Mouse (Mus musculus): ENCODE measurements around the gene Rdh16f2. TPM values are rescaled to one million over a fixed set of nuclear protein-coding genes. Genes with fewer than 3 reads are reported as not detected.

Rdh16f2 gene
- total and polyA plus RNA-seq, 3 experiments: 0.23 TPM; not detected in 2

Other genes with a start within 250 kb of the Rdh16f2 start
- gene Lrp1, start 245.3 kb upstream of the Rdh16f2 start, total RNA-seq (2021): 100 to 1,000 TPM; 138 to 196 TPM
- 197 and 201 TPM in 2 replicates for gene Lrp1, start 245.3 kb upstream of the Rdh16f2 start, polyA plus RNA-seq (2012; rRNA removed)
- gene Stat6, start 223.5 kb upstream of the Rdh16f2 start, total RNA-seq (2021): 100 to 1,000 TPM in 1 of 2 experiments, 10 to 100 TPM in 1; 88.3 to 109 TPM
- gene Stat6, start 223.5 kb upstream of the Rdh16f2 start, polyA plus RNA-seq (2012; rRNA removed): 67.6 and 83.8 TPM in 2 replicates
- gene Nemp1, start 199.6 kb upstream of the Rdh16f2 start, total RNA-seq (2021): 1 to 10 TPM; 4.6 to 9.1 TPM
- 1.5 and 2.6 TPM in 2 replicates for gene Nemp1, start 199.6 kb upstream of the Rdh16f2 start, polyA plus RNA-seq (2012; rRNA removed)
- gene Nab2, start 197.9 kb upstream of the Rdh16f2 start, total RNA-seq (2021): 10 to 100 TPM; 16.9 to 26.6 TPM
- gene Nab2, start 197.9 kb upstream of the Rdh16f2 start, polyA plus RNA-seq (2012; rRNA removed): 35.9 and 38.7 TPM in 2 replicates
- gene Myo1a, start 161.3 kb upstream of the Rdh16f2 start, total RNA-seq (2021): 10 to 100 TPM in 1 of 2 experiments, 1 to 10 TPM in 1; 1.1 to 15.1 TPM
- gene Myo1a, start 161.3 kb upstream of the Rdh16f2 start, polyA plus RNA-seq (2012; rRNA removed): 0.21 and 4.0 TPM in 2 replicates
- gene Tac2, start 142.0 kb upstream of the Rdh16f2 start, total RNA-seq (2021): not detected
- 0.18 and 0.38 TPM in 2 replicates for gene Tac2, start 142.0 kb upstream of the Rdh16f2 start, polyA plus RNA-seq (2012; rRNA removed)
- 10 to 100 TPM; 11.0 to 11.8 TPM for gene Zbtb39, start 126.9 kb upstream of the Rdh16f2 start, total RNA-seq (2021)
- gene Zbtb39, start 126.9 kb upstream of the Rdh16f2 start, polyA plus RNA-seq (2012; rRNA removed): 5.6 and 5.8 TPM in 2 replicates
- gene Gpr182, start 114.7 kb upstream of the Rdh16f2 start, total RNA-seq (2021): 1 to 10 TPM; 8.2 to 8.5 TPM
- 18.5 and 21.0 TPM in 2 replicates for gene Gpr182, start 114.7 kb upstream of the Rdh16f2 start, polyA plus RNA-seq (2012; rRNA removed)
- 1 to 10 TPM in 1 of 2 experiments, under 1 TPM in 1; 0.41 to 1.5 TPM for gene Rdh1, start 106.8 kb upstream of the Rdh16f2 start, total RNA-seq (2021)
- gene Rdh1, start 106.8 kb upstream of the Rdh16f2 start, polyA plus RNA-seq (2012; rRNA removed): 0.98 and 1.4 TPM in 2 replicates
- gene Rdh16f1, start 106.7 kb upstream of the Rdh16f2 start, total RNA-seq (2021): 1 to 10 TPM; 1.1 to 2.9 TPM
- 1.5 TPM in 2 replicates for gene Rdh16f1, start 106.7 kb upstream of the Rdh16f2 start, polyA plus RNA-seq (2012; rRNA removed)
- under 1 TPM in 1 of 2 experiments, not detected in 1; 0.46 TPM for gene Rdh9, start 90.1 kb upstream of the Rdh16f2 start, total RNA-seq (2021)
- 0.22 and 0.31 TPM in 2 replicates for gene Rdh9, start 90.1 kb upstream of the Rdh16f2 start, polyA plus RNA-seq (2012; rRNA removed)
- 1 to 10 TPM in 1 of 2 experiments, under 1 TPM in 1; 0.79 to 1.3 TPM for gene Rdh16, start 65.3 kb upstream of the Rdh16f2 start, total RNA-seq (2021)
- 0.12 TPM in 1 of 2 replicates, not detected in the other for gene Rdh16, start 65.3 kb upstream of the Rdh16f2 start, polyA plus RNA-seq (2012; rRNA removed)
- gene Rdh19, start 16.5 kb upstream of the Rdh16f2 start, total RNA-seq (2021): not detected
- gene Rdh19, start 16.5 kb upstream of the Rdh16f2 start, polyA plus RNA-seq (2012; rRNA removed): not detected in 2 replicates
- gene Rdh7, start 22.3 kb downstream of the Rdh16f2 start, total RNA-seq (2021): 1 to 10 TPM in 1 of 2 experiments, not detected in 1; 2.0 TPM
- 0.17 TPM in 1 of 2 replicates, not detected in the other for gene Rdh7, start 22.3 kb downstream of the Rdh16f2 start, polyA plus RNA-seq (2012; rRNA removed)
- gene Sdr9c7, start 32.0 kb downstream of the Rdh16f2 start, total RNA-seq (2021): 1 to 10 TPM in 1 of 2 experiments, under 1 TPM in 1; 0.41 to 1.9 TPM
- 0.74 and 0.85 TPM in 2 replicates for gene Sdr9c7, start 32.0 kb downstream of the Rdh16f2 start, polyA plus RNA-seq (2012; rRNA removed)
- gene Hsd17b6, start 141.1 kb downstream of the Rdh16f2 start, total RNA-seq (2021): under 1 TPM in 1 of 2 experiments, not detected in 1; 0.63 TPM
- gene Hsd17b6, start 141.1 kb downstream of the Rdh16f2 start, polyA plus RNA-seq (2012; rRNA removed): not detected in 2 replicates
- gene Prim1, start 148.7 kb downstream of the Rdh16f2 start, total RNA-seq (2021): 1 to 10 TPM; 2.3 to 4.4 TPM
- gene Prim1, start 148.7 kb downstream of the Rdh16f2 start, polyA plus RNA-seq (2012; rRNA removed): 0.26 and 0.56 TPM in 2 replicates
- gene Naca, start 169.1 kb downstream of the Rdh16f2 start, total RNA-seq (2021): 100 to 1,000 TPM; 607 to 630 TPM
- gene Naca, start 169.1 kb downstream of the Rdh16f2 start, polyA plus RNA-seq (2012; rRNA removed): 178 and 209 TPM in 2 replicates
- 100 to 1,000 TPM; 179 to 195 TPM for gene Ptges3, start 192.5 kb downstream of the Rdh16f2 start, total RNA-seq (2021)
- gene Ptges3, start 192.5 kb downstream of the Rdh16f2 start, polyA plus RNA-seq (2012; rRNA removed): 124 and 151 TPM in 2 replicates
- gene Atp5b, start 216.8 kb downstream of the Rdh16f2 start, total RNA-seq (2021): 1,000 to 10,000 TPM; 2,694 to 3,346 TPM
- gene Atp5b, start 216.8 kb downstream of the Rdh16f2 start, polyA plus RNA-seq (2012; rRNA removed): 7,039 and 9,498 TPM in 2 replicates
- 10 to 100 TPM; 40.8 to 49.6 TPM for gene Baz2a, start 225.1 kb downstream of the Rdh16f2 start, total RNA-seq (2021)
- 24.5 and 31.6 TPM in 2 replicates for gene Baz2a, start 225.1 kb downstream of the Rdh16f2 start, polyA plus RNA-seq (2012; rRNA removed)

Data from adrenal gland, adult 2 months (tissue).